Mouse (Mus musculus): ENCODE measurements around the gene Prn. TPM values are rescaled to one million over a fixed set of nuclear protein-coding genes. Genes with fewer than 3 reads are reported as not detected.

Prn gene
- polyA plus RNA-seq, 1 experiment from 2014 or later: not detected

DNA sequence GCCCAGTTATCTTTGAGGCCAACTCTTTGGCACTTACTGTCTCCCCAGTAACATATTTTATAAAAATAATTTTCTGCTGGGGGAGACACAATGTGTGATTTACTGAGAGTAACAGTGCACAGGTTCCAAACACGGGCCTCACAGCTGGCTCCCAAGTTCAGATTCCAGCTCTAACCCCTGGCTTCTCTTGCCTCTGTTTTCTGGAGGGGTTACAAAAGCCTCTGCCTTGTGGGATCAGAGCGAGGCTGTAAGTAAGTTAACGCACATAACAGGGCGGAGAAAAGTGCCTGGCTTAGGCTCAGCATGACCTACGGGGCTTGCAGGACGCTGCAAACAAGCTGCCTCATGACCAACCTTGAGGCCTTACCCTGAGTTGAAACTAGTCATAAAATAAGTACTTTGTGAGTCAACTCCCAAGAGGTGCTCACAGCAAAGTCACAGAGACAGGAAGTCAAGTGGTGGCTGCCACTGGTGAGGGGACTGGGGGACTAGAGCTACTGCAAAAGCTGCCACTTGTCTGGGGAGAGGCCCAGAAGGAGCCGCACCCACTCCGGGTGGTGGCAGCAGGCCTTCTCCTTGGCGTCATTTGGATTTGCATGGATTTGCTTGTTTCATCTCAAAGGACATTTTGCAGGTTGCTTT is 94.9 kb downstream of the Prn start:
- Histone ChIP-seq H3K9ac (replicated peaks; ENCODE audit: low read depth, low read length) (no peak overlapping the region), H3K27me3 (ENCODE audit: control insufficient read depth, insufficient read depth, low read length) (no peaks in the 10 kb centered on the region), H3K4me2 (ENCODE audit: low read depth, low read length) (no peak overlapping the region), H3K36me3 (ENCODE audit: control insufficient read depth, insufficient read depth, low read length) (peaks cover 23% of the 10 kb centered on the region), H3K4me3 (ENCODE audit: low read depth, low read length) (no peak overlapping the region), H3K27ac (ENCODE audit: low read depth, low read length) (no peak overlapping the region), H3K4me1 (ENCODE audit: control insufficient read depth, insufficient read depth, low read length) (no peaks in the 10 kb centered on the region), H3K9me3 (ENCODE audit: control insufficient read depth, low read length) (no peaks in the 10 kb centered on the region)
- 88% methylated on average over 9 of the region's 9 CpGs for WGBS
- ATAC-seq (ENCODE audit: low read depth): no peak

DNA sequence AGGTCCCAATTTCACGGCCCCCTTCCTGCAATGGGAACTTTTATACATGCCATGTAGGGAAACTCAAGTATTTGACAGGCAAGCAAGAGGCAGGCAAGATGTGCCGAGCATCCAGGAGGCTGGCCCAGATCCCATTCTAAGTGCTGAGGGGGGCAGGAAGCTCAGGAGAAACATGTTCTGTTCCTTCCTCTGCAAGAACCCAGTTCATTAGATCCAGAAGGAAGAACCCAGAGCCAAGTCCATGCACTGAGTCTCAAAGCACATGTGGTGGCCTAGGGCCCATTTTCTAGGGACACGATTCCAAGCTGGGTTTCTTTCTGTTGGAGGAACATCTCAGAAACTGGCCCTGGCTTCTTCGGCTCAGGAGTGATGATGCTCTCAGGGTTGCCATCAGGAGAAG is 95.7 kb downstream of the Prn start:
- H3K9ac ChIP-seq (replicated peaks; ENCODE audit: low read depth, low read length): no peak overlapping the region
- no peaks in the 10 kb centered on the region for H3K9me3 ChIP-seq (ENCODE audit: control insufficient read depth, low read length)
- no peak overlapping the region for H3K4me2 ChIP-seq (ENCODE audit: low read depth, low read length)
- H3K27ac ChIP-seq (ENCODE audit: low read depth, low read length): no peak overlapping the region
- no peaks in the 10 kb centered on the region for H3K4me1 ChIP-seq (ENCODE audit: control insufficient read depth, insufficient read depth, low read length)
- WGBS: 92% methylated on average over 4 of the region's 4 CpGs
- no peak overlapping the region for H3K4me3 ChIP-seq (ENCODE audit: low read depth, low read length)
- no peak for ATAC-seq (ENCODE audit: low read depth)
- H3K36me3 ChIP-seq (ENCODE audit: control insufficient read depth, insufficient read depth, low read length): peaks cover 21% of the 10 kb centered on the region
- no peaks in the 10 kb centered on the region for H3K27me3 ChIP-seq (ENCODE audit: control insufficient read depth, insufficient read depth, low read length)

Other genes starting within 250 kb of the Prn start
- not detected in 2 replicates for gene Erv3, start 50.2 kb upstream of the Prn start, polyA plus RNA-seq (2014; fragmentation: Nextera tagmentation; extraction: Ambion mirVana)
- gene Prnp, start within 50 bp of the Prn start, polyA plus RNA-seq (2014; fragmentation: Nextera tagmentation; extraction: Ambion mirVana): 99.9 and 104 TPM in 2 replicates
- gene Prnd, start 40.9 kb downstream of the Prn start, polyA plus RNA-seq (2014; fragmentation: Nextera tagmentation; extraction: Ambion mirVana): 4.8 and 10.0 TPM in 2 replicates
- gene Rassf2, start 120.3 kb downstream of the Prn start, polyA plus RNA-seq (2014; fragmentation: Nextera tagmentation; extraction: Ambion mirVana): 25.3 and 30.4 TPM in 2 replicates
- 43.6 and 47.6 TPM in 2 replicates for gene Slc23a2, start 235.2 kb downstream of the Prn start, polyA plus RNA-seq (2014; fragmentation: Nextera tagmentation; extraction: Ambion mirVana)

Data from neural tube, embryonic 14.5 days (tissue).